Mouse (Mus musculus) mammary gland, adult 2 months (tissue): ENCODE data around the gene Trp53i11. TPM values are rescaled to one million over a fixed set of nuclear protein-coding genes. Genes with fewer than 3 reads are reported as not detected.

Experiments used
- polyA plus RNA-seq: library from polyadenylated mRNA; depleted of rRNA; stranded (reverse); fragments of >200 nt; gene quantifications from 2 replicates; pipeline ENCODE4 v1.2.3, GENCODE M21; 2012; ENCODE audit warnings: low replicate concordance; rRNA removed

Gene Trp53i11
- 67.4 and 96.1 TPM in 2 replicates for polyA plus RNA-seq

DNA sequence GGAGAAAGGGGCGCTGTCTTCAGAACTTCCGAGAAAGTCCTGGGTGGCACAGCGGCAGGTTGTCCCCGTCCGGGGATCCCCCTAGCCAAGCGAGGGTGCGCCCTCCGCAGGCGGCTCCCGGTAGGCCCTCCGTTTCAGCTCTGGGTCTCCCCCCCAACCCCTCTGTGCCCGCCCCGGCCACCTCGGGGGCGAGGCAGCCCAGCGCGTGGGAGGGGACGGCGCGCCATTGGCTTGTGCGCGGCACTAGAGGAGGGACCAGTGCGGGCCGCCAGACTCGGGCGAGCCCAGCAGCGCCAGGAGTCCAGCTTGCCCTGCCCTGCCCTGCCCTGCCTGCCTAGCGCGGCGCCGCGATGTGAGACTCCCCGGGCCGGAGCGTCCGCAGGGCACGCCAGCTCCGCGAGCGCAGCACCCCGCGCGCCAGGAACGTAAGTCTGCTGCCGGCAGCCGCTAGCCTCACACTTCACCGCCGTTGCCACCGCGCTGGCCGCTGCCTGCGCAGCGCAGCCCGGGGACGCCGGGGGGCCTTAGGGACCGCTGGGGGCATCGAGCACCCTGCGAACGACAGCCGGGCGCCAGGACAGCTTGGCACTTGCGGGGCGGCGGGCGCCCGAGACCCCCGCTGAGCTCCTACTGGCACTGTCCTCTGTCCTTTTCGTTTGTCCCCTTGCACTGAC is at the start of gene Trp53i11:
Trp53i11 (plus strand) TSS at position 226 of the 674 bp plus-strand sequence.

Other genes with a start within 250 kb of the Trp53i11 start
- gene Prdm11, start 141.4 kb upstream of the Trp53i11 start, polyA plus RNA-seq = 4.8 and 7.9 TPM in 2 replicates
- gene Tspan18, start 147.0 kb downstream of the Trp53i11 start, polyA plus RNA-seq = 58.2 and 85.1 TPM in 2 replicates